Mouse (Mus musculus) heart, postnatal 36 days (tissue): Measurements from ENCODE around the gene Dyrk1a. TPM values are rescaled to one million over a fixed set of nuclear protein-coding genes. Genes with fewer than 3 reads are reported as not detected.

Experiments used
- DNase-seq, 2 experiments: peaks; one replicate each; pipeline ENCODE4 v3.0.0; 2021 to 2022
- intact Hi-C: fragments of 180-260 bp; cut with DNase I; formaldehyde crosslinking; loops from one replicate; pipeline ENCODE4 v1.15.1; 2025
- total RNA-seq, 2 experiments: library from RNA; stranded (reverse); gene quantifications; 2 replicates each; pipeline ENCODE4 v1.2.3; 2021

Gene Dyrk1a
- total RNA-seq, 2 experiments from 2014 or later: 64.4 to 71.8 TPM

DNA sequence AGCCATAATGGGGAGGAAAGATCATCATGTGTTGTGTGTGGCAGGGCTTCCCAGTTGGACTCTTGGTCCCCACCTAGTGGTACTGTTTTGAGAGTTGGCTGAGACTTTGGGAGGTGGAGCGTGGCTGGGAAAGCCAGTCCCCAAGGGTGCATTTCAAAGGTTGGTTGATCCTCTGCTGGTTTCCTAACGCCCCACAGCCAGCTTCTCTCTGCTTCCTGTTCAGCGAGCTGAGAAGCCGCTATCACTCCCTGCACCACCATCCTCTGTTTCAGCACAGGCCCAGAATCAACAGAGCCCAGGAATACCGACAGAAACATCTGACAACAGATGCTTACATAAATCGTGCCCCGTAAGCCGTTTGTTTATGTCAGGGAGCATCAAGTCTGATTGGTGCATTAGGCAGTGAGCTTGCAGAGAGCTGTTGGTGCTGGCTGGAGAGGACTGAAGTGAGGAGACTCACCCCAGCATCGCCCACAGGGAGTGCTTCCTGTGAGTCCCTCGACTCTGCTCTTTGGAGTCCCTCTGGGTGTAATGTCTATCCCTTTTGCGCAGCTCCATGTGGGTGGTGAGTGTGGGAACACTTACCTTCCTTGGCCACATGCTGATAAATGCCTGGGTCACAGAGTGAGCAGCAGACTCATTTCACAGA, 174.2 kb downstream of the Dyrk1a start:
- intact Hi-C loops: no loop called here
- no peak for DNase-seq

DNA sequence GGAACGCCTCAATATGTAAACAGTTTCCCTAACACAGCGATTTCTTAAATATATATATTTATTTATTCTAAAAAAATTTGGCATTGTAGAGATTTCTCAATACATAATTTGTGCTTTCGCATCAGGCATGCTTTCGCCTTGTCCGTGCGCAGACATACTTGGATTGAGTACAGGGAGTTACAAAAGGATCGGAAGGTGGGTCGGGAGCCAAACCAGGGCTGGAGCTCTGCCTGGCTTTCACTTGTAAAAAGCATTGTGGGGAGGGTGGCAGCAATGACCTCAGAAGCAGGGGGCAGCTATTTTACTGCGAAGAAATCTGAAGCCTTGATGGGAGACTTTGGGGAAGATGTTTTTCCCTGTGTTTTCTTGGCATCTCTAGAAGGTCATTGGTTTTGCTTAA, 175.2 kb downstream of the Dyrk1a start:
- intact Hi-C loops: no loop called here
- peak; percentile 52 to 53 for DNase-seq

Other genes starting within 250 kb of the Dyrk1a start
- 1 to 10 TPM; 3.7 to 5.1 TPM for gene Ripply3, start 241.6 kb upstream of the Dyrk1a start, total RNA-seq
- 10 to 100 TPM; 75.4 to 82.1 TPM for gene Ttc3, start 199.4 kb upstream of the Dyrk1a start, total RNA-seq
- gene Pigp, start 198.2 kb upstream of the Dyrk1a start, total RNA-seq: 100 to 1,000 TPM in 1 of 2 experiments, 10 to 100 TPM in 1; 99.1 to 103 TPM
- gene Vps26c, start 43.2 kb upstream of the Dyrk1a start, total RNA-seq: 10 to 100 TPM; 24.1 to 28.1 TPM